Mouse (Mus musculus): ENCODE measurements around the gene Wfdc6a. TPM values are rescaled to one million over a fixed set of nuclear protein-coding genes. Genes with fewer than 3 reads are reported as not detected.
A peak's percentile ranks its signal among the peaks of the same experiment; 100 is the strongest.

Wfdc6a gene
- polyA plus RNA-seq, 1 experiment from 2014 or later = 0.43 TPM

- under 1% methylated on average over 32 of the region's 32 CpGs for WGBS
- Histone ChIP-seq H3K9ac (ENCODE audit: low read length) (peak overlapping the region; percentile 64), H3K27ac (replicated peaks in 1 of 2; ENCODE audit: control insufficient read depth in 1 of 2, insufficient read depth in 1 of 2, low read depth in 2 of 2, low read length in 2 of 2) (no peak overlapping the region), H3K4me3 (ENCODE audit: control insufficient read depth in 1 of 2, insufficient read depth in 1 of 2, low read depth in 1 of 2, low read length in 2 of 2) (peak overlapping the region; percentile 34 to 47), H3K9me3 (ENCODE audit: control insufficient read depth, low read length) (no peaks in the 10 kb centered on the region), H3K4me2 (ENCODE audit: low read length) (peak overlapping the region; percentile 86), H3K4me1 (ENCODE audit: control insufficient read depth in 2 of 2, insufficient read depth in 2 of 2, low read length in 2 of 2) (peaks cover 2 to 14% of the 10 kb centered on the region in 2 experiments; a peak in 3 of 4 replicates), H3K27me3 (ENCODE audit: control insufficient read depth, insufficient read depth, low read length) (peaks cover 27% of the 10 kb centered on the region), H3K36me3 (ENCODE audit: control insufficient read depth, insufficient read depth, low read length) (no peaks in the 10 kb centered on the region)
- ATAC-seq (ENCODE audit: insufficient number of reproducible peaks, insufficient read depth, low FRiP score, low read depth) = peak; percentile 4; the same call in 1 of the 2 replicates
These were observed 21.8 kb downstream of the Wfdc6a start for GRCm38 (mm10) chr2:164563339-164564038.

GRCm38 (mm10) chr2:164562391-164563188, 22.7 kb downstream of the Wfdc6a start, which contains the start of gene Wfdc2:
Gene Wfdc2 (plus strand): TSS chr2:164562413.
- no peaks in the 10 kb centered on the region for H3K36me3 ChIP-seq (ENCODE audit: control insufficient read depth, insufficient read depth, low read length)
- peak within 1 kb of the TSS; percentile 34 to 47 for H3K4me3 ChIP-seq (ENCODE audit: control insufficient read depth in 1 of 2, insufficient read depth in 1 of 2, low read depth in 1 of 2, low read length in 2 of 2)
- ATAC-seq (ENCODE audit: insufficient number of reproducible peaks, insufficient read depth, low FRiP score, low read depth) = no peak
- H3K27ac ChIP-seq (replicated peaks in 1 of 2; ENCODE audit: control insufficient read depth in 1 of 2, insufficient read depth in 1 of 2, low read depth in 2 of 2, low read length in 2 of 2) = no peak within 1 kb of the TSS
- peak within 1 kb of the TSS; percentile 86 for H3K4me2 ChIP-seq (ENCODE audit: low read length)
- peak within 1 kb of the TSS; percentile 64 for H3K9ac ChIP-seq (ENCODE audit: low read length)
- H3K4me1 ChIP-seq (ENCODE audit: control insufficient read depth in 2 of 2, insufficient read depth in 2 of 2, low read length in 2 of 2) = peaks cover 2 to 14% of the 10 kb centered on the region in 2 experiments; a peak in 3 of 4 replicates
- peaks cover 27% of the 10 kb centered on the region for H3K27me3 ChIP-seq (ENCODE audit: control insufficient read depth, insufficient read depth, low read length)
- H3K9me3 ChIP-seq (ENCODE audit: control insufficient read depth, low read length) = no peaks in the 10 kb centered on the region
- 5% methylated on average over 24 of the region's 24 CpGs for WGBS

DNA sequence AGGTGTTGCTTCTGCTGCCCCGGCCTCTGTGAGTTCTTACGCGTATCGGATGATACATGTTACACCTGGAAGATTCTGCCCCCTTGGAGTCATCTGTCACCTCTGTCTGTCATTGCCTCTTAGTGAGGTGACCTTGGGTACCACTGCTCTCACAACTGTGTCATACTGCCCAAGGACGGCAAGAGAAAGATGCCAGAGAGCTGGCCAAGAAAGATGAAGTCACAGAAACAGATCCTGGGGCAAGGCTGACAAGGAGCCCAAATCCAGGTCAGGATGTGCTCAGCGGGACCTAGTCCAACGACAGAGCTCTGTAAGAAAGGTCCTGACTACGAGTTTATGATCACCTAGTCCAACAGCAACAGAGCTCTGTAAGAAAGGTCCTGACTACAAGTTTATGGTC, 25.1 kb downstream of the Wfdc6a start:
- Histone ChIP-seq H3K9ac (ENCODE audit: low read length) (no peak overlapping the region), H3K36me3 (ENCODE audit: control insufficient read depth, insufficient read depth, low read length) (no peaks in the 10 kb centered on the region), H3K27ac (replicated peaks in 1 of 2; ENCODE audit: control insufficient read depth in 1 of 2, insufficient read depth in 1 of 2, low read depth in 2 of 2, low read length in 2 of 2) (no peak overlapping the region), H3K27me3 (ENCODE audit: control insufficient read depth, insufficient read depth, low read length) (peaks cover 27% of the 10 kb centered on the region), H3K9me3 (ENCODE audit: control insufficient read depth, low read length) (no peaks in the 10 kb centered on the region), H3K4me3 (ENCODE audit: control insufficient read depth in 1 of 2, insufficient read depth in 1 of 2, low read depth in 1 of 2, low read length in 2 of 2) (no peak overlapping the region), H3K4me2 (ENCODE audit: low read length) (no peak overlapping the region), H3K4me1 (ENCODE audit: control insufficient read depth in 2 of 2, insufficient read depth in 2 of 2, low read length in 2 of 2) (peaks cover 2 to 14% of the 10 kb centered on the region in 2 experiments; a peak in 3 of 4 replicates)
- WGBS = 83% methylated on average over 8 of the region's 8 CpGs
- ATAC-seq (ENCODE audit: insufficient number of reproducible peaks, insufficient read depth, low FRiP score, low read depth) = no peak

GRCm38 (mm10) chr2:164558991-164559645, 26.1 kb downstream of the Wfdc6a start:
- no peak overlapping the region for H3K9ac ChIP-seq (ENCODE audit: low read length)
- peaks cover 21% of the 10 kb centered on the region for H3K27me3 ChIP-seq (ENCODE audit: control insufficient read depth, insufficient read depth, low read length)
- no peak overlapping the region for H3K4me2 ChIP-seq (ENCODE audit: low read length)
- H3K36me3 ChIP-seq (ENCODE audit: control insufficient read depth, insufficient read depth, low read length) = no peaks in the 10 kb centered on the region
- no peaks in the 10 kb centered on the region for H3K9me3 ChIP-seq (ENCODE audit: control insufficient read depth, low read length)
- H3K27ac ChIP-seq (replicated peaks in 1 of 2; ENCODE audit: control insufficient read depth in 1 of 2, insufficient read depth in 1 of 2, low read depth in 2 of 2, low read length in 2 of 2) = no peak overlapping the region
- H3K4me3 ChIP-seq (ENCODE audit: control insufficient read depth in 1 of 2, insufficient read depth in 1 of 2, low read depth in 1 of 2, low read length in 2 of 2) = no peak overlapping the region
- H3K4me1 ChIP-seq (ENCODE audit: control insufficient read depth in 2 of 2, insufficient read depth in 2 of 2, low read length in 2 of 2) = peaks cover 2 to 14% of the 10 kb centered on the region in 2 experiments; a peak in 3 of 4 replicates
- WGBS = 29% methylated on average over 16 of the region's 16 CpGs
- no peak for ATAC-seq (ENCODE audit: insufficient number of reproducible peaks, insufficient read depth, low FRiP score, low read depth)

DNA sequence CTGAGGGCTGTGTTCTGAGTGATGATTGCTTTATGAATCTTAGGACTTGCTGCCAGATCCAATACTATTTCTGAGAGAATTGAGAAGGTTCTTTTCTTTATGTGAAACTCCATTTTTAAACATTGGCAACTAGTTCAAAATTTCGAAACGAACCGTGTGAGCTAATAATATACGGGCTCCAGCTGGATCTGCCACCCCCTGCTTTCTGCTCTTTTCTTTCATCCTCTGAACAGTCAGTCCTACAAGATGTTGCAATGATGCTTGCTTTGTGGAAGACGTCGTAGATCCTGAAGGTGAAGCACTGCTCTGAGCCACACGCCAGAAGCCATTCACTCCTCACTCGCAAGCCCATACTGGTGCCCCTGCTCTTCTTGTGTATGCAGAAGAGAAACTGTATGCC, 26.8 kb downstream of the Wfdc6a start:
- Histone ChIP-seq H3K27me3 (ENCODE audit: control insufficient read depth, insufficient read depth, low read length) (peaks cover 18% of the 10 kb centered on the region), H3K27ac (replicated peaks in 1 of 2; ENCODE audit: control insufficient read depth in 1 of 2, insufficient read depth in 1 of 2, low read depth in 2 of 2, low read length in 2 of 2) (no peak overlapping the region), H3K9ac (ENCODE audit: low read length) (no peak overlapping the region), H3K4me1 (ENCODE audit: control insufficient read depth in 2 of 2, insufficient read depth in 2 of 2, low read length in 2 of 2) (peaks cover 2 to 12% of the 10 kb centered on the region in 2 experiments; a peak in 3 of 4 replicates), H3K36me3 (ENCODE audit: control insufficient read depth, insufficient read depth, low read length) (no peaks in the 10 kb centered on the region), H3K4me3 (ENCODE audit: control insufficient read depth in 1 of 2, insufficient read depth in 1 of 2, low read depth in 1 of 2, low read length in 2 of 2) (no peak overlapping the region), H3K4me2 (ENCODE audit: low read length) (no peak overlapping the region), H3K9me3 (ENCODE audit: control insufficient read depth, low read length) (no peaks in the 10 kb centered on the region)
- no peak for ATAC-seq (ENCODE audit: insufficient number of reproducible peaks, insufficient read depth, low FRiP score, low read depth)
- 80% methylated on average over 8 of the region's 8 CpGs for WGBS

DNA sequence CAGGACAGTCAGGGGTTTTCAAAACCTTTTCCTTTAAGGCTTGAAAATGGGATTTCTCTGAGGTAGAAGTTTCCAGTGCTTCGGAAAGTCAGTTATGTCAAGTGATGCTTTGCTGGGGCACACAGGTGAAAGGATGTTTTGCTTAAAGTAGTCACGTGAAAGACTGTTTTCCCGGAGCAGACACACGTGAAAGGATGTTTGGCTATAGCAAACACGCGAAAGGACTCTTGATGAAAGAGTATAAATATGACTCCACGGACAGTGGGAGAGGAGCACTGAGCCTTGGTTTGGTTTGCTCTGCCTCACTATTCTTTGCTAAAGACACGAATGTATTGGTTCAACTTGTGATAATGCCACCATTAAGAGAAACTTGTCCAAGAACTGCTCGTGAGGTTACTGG, 33.7 kb downstream of the Wfdc6a start:
- Histone ChIP-seq H3K4me1 (ENCODE audit: control insufficient read depth in 2 of 2, insufficient read depth in 2 of 2, low read length in 2 of 2) (no peaks in the 10 kb centered on the region), H3K9me3 (ENCODE audit: control insufficient read depth, low read length) (no peaks in the 10 kb centered on the region), H3K4me2 (ENCODE audit: low read length) (no peak overlapping the region), H3K27ac (replicated peaks in 1 of 2; ENCODE audit: control insufficient read depth in 1 of 2, insufficient read depth in 1 of 2, low read depth in 2 of 2, low read length in 2 of 2) (no peak overlapping the region), H3K36me3 (ENCODE audit: control insufficient read depth, insufficient read depth, low read length) (no peaks in the 10 kb centered on the region), H3K27me3 (ENCODE audit: control insufficient read depth, insufficient read depth, low read length) (peaks cover 4% of the 10 kb centered on the region; the same call in 1 of the 2 replicates), H3K9ac (ENCODE audit: low read length) (no peak overlapping the region), H3K4me3 (ENCODE audit: control insufficient read depth in 1 of 2, insufficient read depth in 1 of 2, low read depth in 1 of 2, low read length in 2 of 2) (no peak overlapping the region)
- WGBS = 87% methylated on average over 9 of the region's 9 CpGs
- no peak for ATAC-seq (ENCODE audit: insufficient number of reproducible peaks, insufficient read depth, low FRiP score, low read depth)

GRCm38 (mm10) chr2:164550895-164551269, 34.4 kb downstream of the Wfdc6a start:
- no peak for ATAC-seq (ENCODE audit: insufficient number of reproducible peaks, insufficient read depth, low FRiP score, low read depth)
- peaks cover 4% of the 10 kb centered on the region; the same call in 1 of the 2 replicates for H3K27me3 ChIP-seq (ENCODE audit: control insufficient read depth, insufficient read depth, low read length)
- H3K4me1 ChIP-seq (ENCODE audit: control insufficient read depth in 2 of 2, insufficient read depth in 2 of 2, low read length in 2 of 2) = no peaks in the 10 kb centered on the region
- H3K9ac ChIP-seq (ENCODE audit: low read length) = no peak overlapping the region
- H3K4me2 ChIP-seq (ENCODE audit: low read length) = no peak overlapping the region
- H3K4me3 ChIP-seq (ENCODE audit: control insufficient read depth in 1 of 2, insufficient read depth in 1 of 2, low read depth in 1 of 2, low read length in 2 of 2) = no peak overlapping the region
- no peaks in the 10 kb centered on the region for H3K9me3 ChIP-seq (ENCODE audit: control insufficient read depth, low read length)
- WGBS = 60% methylated on average over 2 of the region's 2 CpGs
- H3K27ac ChIP-seq (replicated peaks in 1 of 2; ENCODE audit: control insufficient read depth in 1 of 2, insufficient read depth in 1 of 2, low read depth in 2 of 2, low read length in 2 of 2) = no peak overlapping the region
- no peaks in the 10 kb centered on the region for H3K36me3 ChIP-seq (ENCODE audit: control insufficient read depth, insufficient read depth, low read length)

Measured in heart, embryonic 14.5 days (tissue).